Mouse (Mus musculus) forelimb bud, embryonic 11.5 days (tissue): ENCODE data around the gene Gm21477.
"Not testable (repeated sequence)": the region's sequence is repeated elsewhere in the genome, so short reads cannot be mapped to it uniquely, and the experiment has no call there.

Experiments used
- DNase-seq: peaks from one replicate; pipeline ENCODE4 v3.0.0-alpha.2; 2012; ENCODE audit warnings: low read depth, low spot score

The Gm21477 gene

DNA sequence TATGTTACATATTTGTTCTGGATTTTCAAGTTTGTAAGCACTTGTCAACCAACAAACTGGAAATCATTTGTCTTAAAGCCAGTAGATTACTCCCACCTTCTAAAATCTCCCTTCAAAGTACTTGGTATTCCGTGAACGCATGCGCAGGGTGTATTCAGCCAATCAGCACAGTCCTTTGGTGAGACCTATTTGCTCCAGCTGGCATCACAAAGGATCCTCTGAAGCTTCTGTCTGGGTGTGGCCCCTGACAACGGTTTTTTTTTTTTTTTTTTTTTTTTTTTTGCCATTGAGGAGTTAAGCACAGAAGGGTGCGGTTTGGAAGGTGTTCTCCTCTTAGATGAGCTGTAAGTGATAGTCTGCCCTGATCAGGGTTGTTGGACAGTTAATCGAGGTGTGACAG, at the start of gene Gm21477:
Gene Gm21477, plus strand, starts transcription at position 301 of the 400 bp plus-strand sequence.
- not testable (repeated sequence) for DNase-seq
